Mouse (Mus musculus) activated CD4-positive, CD25-positive, alpha-beta regulatory T cell (primary cell): ENCODE data around the gene Ugt1a7c. TPM values are rescaled to one million over a fixed set of nuclear protein-coding genes. Genes with fewer than 3 reads are reported as not detected.

Experiments
- polyA plus RNA-seq, 2 experiments: library from polyadenylated mRNA; unstranded; fragments of 100-300 nt; shearing (Covaris generic); gene quantifications; one replicate each; pipeline ENCODE4 v1.2.1; 2017

The Ugt1a7c gene
- under 1 TPM; 0.28 to 0.30 TPM for polyA plus RNA-seq

GRCm38 (mm10) chr1:88094941-88095492 is at the start of gene Ugt1a7c:
TSS of gene Ugt1a7c (plus strand) at chr1:88095062.

GRCm38 (mm10) chr1:88055088-88055487 is 39.8 kb upstream of the Ugt1a7c start, which contains the start of gene Ugt1a10:
TSS of gene Ugt1a10 (plus strand) at chr1:88055388.

GRCm38 (mm10) chr1:88070495-88070894 is 24.4 kb upstream of the Ugt1a7c start, which contains the start of gene Ugt1a9:
TSS of gene Ugt1a9 (plus strand) at chr1:88070800.

GRCm38 (mm10) chr1:88087513-88087912 is 7.3 kb upstream of the Ugt1a7c start, which contains the start of gene Ugt1a8:
TSS of gene Ugt1a8 (plus strand) at chr1:88087813.

GRCm38 (mm10) chr1:88103019-88103418 is 8.2 kb downstream of the Ugt1a7c start, which contains the start of gene Ugt1a6b:
TSS of gene Ugt1a6b (plus strand) at chr1:88103252.

GRCm38 (mm10) chr1:88134457-88135011 is 39.7 kb downstream of the Ugt1a7c start, which contains the start of gene Ugt1a6a:
TSS of gene Ugt1a6a (plus strand) at chr1:88134809.

GRCm38 (mm10) chr1:88165711-88166110 is 70.8 kb downstream of the Ugt1a7c start, which contains the start of gene Ugt1a5:
TSS of gene Ugt1a5 (plus strand) at chr1:88166012.

GRCm38 (mm10) chr1:88200456-88200855 is 105.6 kb downstream of the Ugt1a7c start, which contains the start of gene Ugt1a2:
TSS of gene Ugt1a2 (plus strand) at chr1:88200601.

GRCm38 (mm10) chr1:88205294-88205922 is 110.5 kb downstream of the Ugt1a7c start, which contains the start of gene Dnajb3:
TSS of gene Dnajb3 (minus strand) at chr1:88205782.

GRCm38 (mm10) chr1:88211812-88212211 is 117.0 kb downstream of the Ugt1a7c start, which contains the start of gene Ugt1a1:
TSS of gene Ugt1a1 (plus strand) at chr1:88211959.

GRCm38 (mm10) chr1:88226670-88227379 is 132.0 kb downstream of the Ugt1a7c start, which contains the start of gene Mroh2a:
TSS of gene Mroh2a (plus strand) at chr1:88226986.

Other genes starting within 250 kb of the Ugt1a7c start
- 10 to 100 TPM; 88.6 to 94.2 TPM for gene Dgkd, start 241.8 kb upstream of the Ugt1a7c start, polyA plus RNA-seq
- gene Usp40, start 86.5 kb upstream of the Ugt1a7c start, polyA plus RNA-seq, result 10 to 100 TPM; 16.2 to 17.5 TPM
- not detected for gene Ugt1a10, start 39.7 kb upstream of the Ugt1a7c start, polyA plus RNA-seq
- gene Ugt1a9, start 24.3 kb upstream of the Ugt1a7c start, polyA plus RNA-seq, result under 1 TPM in 1 of 2 experiments, not detected in 1; 0.24 TPM
- not detected for gene Ugt1a8, start 7.2 kb upstream of the Ugt1a7c start, polyA plus RNA-seq
- gene Ugt1a6b, start 8.2 kb downstream of the Ugt1a7c start, polyA plus RNA-seq, result not detected
- gene Ugt1a6a, start 39.7 kb downstream of the Ugt1a7c start, polyA plus RNA-seq, result under 1 TPM; 0.38 to 0.97 TPM
- gene Ugt1a5, start 71.0 kb downstream of the Ugt1a7c start, polyA plus RNA-seq, result not detected
- under 1 TPM in 1 of 2 experiments, not detected in 1; 0.32 TPM for gene Ugt1a2, start 105.5 kb downstream of the Ugt1a7c start, polyA plus RNA-seq
- under 1 TPM; 0.71 to 0.72 TPM for gene Dnajb3, start 110.7 kb downstream of the Ugt1a7c start, polyA plus RNA-seq
- gene Ugt1a1, start 116.9 kb downstream of the Ugt1a7c start, polyA plus RNA-seq, result under 1 TPM in 1 of 2 experiments, not detected in 1; 0.42 TPM
- 1 to 10 TPM in 1 of 2 experiments, under 1 TPM in 1; 0.66 to 1.7 TPM for gene Mroh2a, start 131.9 kb downstream of the Ugt1a7c start, polyA plus RNA-seq
- gene Hjurp, start 182.6 kb downstream of the Ugt1a7c start, polyA plus RNA-seq, result 10 to 100 TPM; 65.5 to 68.2 TPM
- under 1 TPM in 1 of 2 experiments, not detected in 1; 0.33 TPM for gene Trpm8, start 182.6 kb downstream of the Ugt1a7c start, polyA plus RNA-seq